Mouse (Mus musculus): ENCODE measurements around the gene Glipr2.

Gene Glipr2

DNA sequence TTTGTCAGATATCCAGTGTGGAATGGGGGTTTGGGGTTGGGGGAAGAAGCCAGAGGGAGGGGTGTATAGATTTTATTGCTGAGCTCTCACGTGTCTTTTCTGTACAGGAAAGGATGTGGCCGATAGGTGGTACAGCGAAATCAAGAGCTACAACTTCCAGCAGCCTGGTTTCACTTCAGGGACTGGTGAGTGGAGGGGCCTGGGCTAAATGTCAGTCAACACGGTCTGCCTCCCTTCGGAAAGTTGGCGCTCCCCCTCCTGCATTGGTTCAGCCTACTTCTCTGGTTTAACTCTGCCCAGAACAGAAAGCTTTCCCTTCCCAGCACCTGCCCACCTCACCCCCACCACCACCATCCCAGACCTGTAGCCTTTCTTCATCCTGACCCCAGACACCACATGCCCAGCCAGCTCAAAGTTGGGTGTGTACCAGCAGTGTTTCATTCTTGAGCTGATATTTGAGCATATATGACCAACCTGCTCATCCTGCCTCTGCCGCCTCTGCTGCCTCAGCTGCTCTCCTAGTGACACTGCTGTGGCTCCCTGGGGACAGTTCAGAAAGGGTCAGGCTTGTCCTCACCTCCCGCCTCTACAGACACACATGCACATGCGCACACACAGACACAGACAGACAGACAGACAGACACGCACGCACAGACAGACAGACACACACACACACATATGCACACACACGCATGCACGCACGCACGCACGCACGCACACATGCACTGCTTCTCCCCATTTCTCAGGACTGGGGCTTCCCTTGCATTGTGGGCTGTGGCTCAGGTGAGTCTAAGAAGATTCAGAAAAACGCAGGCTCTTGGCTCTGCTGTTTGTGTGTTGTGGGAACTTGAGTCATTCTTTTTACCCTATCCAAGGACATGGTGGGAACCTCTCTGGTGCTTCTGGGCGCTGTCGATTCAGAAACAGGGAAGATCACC is 13.5 kb downstream of the Glipr2 start:
- no peak for DNase-seq (ENCODE audit: low read depth)

DNA sequence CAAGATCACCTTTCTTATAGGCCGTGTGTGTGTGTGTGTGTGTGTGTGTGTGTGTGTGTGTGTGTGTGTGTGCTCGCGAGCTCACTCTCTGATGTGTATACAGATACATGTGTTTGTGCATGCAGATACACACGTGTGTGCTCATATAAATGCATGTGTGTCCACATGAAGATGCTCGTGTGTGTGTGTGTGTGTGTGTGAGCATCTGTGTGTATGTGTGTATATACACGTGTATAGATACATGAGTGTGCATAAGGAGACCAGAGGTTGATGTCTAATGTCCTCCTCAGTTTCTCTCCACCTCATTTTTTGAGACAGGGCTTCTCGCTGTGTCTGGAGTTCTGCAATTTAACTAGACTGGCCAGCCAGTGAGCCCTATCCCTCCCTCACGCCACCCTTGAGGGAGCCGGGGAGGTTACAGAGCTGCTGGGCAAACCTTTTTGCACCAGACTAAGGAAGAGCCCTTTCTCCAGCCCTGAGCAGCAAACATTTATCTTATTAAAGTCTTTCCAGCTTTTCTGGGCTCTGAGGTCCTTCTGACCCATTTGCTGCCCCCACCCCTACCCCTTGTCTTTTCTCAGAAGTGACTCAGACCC is 14.4 kb downstream of the Glipr2 start:
- DNase-seq (ENCODE audit: low read depth), result no peak

DNA sequence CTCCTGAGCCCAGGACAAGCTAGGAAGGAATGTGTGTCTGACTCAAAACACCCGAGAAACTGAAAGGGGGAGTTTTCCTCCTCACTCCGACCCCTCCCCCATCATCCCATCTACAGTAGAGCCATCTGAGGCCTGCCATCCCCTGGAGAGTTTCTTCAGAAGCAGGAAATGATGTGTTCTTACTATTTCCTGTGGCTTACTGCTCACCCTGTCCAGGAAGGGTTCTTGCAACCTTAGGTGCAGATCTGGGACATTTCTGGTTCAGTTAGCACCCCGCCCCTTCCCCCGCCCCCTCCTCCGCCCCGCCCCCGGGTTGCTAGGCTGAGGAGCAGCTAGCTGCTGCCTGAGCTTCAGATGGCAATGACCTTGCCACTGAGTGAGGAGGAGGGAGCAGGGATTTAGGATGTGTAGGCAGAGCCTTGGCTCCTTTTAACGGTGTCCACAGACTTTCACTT is 15.0 kb downstream of the Glipr2 start:
- peak; percentile 88 for DNase-seq (ENCODE audit: low read depth)

DNA sequence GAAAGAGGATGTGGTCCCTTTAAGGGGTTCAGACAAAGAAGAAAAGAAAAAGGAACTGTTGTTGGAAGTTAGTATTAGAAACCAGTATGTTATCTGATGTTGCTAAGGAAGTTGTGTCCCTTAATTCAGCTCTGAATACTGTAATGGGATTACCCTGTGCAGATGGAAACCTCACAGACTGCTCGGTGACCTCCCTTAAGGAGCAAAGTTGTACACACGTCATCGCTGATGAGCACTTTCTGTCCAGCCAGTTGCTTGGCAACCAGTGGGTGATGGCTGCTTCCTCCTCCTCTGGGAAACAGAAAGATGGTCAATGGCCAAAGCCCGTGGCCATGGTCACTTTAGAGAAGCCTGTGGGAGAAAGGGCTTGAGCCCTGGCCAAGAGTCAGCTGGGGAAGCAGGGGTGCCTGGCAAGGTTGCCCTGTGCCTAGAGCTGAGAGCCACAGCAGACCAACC is 16.4 kb downstream of the Glipr2 start:
- DNase-seq (ENCODE audit: low read depth), result no peak

DNA sequence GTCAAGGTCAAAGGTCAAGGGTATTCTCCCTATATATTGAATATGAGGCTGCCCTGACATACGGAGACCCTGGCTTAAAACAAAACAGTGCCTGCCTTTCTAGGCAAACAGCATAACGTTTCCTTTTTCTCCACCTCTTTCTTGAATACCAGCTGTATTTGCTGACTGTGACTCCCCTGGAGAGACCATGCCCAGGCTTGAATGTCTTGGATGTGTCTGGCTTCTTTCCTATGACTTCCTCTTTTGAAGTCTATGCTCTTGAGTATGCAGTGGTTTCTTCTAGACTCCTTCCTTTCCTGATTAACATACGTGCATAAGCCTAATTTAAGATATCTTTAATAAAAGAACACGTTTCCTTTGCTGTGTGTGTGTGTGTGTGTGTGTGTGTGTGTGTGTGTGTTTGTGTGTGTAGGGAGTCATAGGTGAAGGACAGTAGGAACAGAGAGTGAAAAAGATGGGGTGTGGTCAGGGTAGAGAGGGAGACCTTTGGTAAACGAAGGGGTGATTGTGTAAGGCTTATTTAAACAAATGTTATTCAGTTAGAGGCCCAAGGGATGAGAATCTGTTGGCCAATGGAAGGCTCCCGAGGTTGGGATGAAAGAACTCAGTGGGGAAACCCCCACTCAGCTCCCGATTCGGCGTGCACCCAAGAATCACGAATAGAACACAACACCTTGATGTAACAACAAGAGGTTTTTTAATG is 17.9 kb downstream of the Glipr2 start:
- no peak for DNase-seq (ENCODE audit: low read depth)

DNA sequence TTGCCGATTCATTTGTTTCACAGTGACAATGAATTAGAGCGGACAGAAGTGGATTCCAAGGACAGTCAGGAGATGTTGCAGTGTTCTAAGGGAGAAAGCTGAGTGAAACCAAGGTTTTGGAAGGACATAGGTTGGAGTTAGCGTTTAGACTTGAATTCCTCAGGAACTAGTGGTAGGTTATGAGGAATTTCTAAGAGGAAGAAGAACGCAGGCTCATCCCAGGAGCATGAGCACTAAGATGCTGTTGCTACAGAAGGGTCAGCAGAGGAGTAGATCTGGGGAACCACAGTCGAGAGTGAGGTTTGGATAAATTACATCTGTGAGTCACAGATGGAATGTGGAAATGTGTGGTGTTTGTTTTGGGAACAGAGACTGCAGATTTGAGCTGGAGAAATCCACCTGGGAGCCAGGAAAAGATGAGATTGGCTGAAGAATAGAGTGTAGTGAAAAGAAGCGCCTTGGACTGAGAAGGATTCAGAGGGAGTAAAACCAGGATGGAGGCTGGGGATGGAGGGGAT is 19.1 kb downstream of the Glipr2 start:
- DNase-seq (ENCODE audit: low read depth), result no peak

DNA sequence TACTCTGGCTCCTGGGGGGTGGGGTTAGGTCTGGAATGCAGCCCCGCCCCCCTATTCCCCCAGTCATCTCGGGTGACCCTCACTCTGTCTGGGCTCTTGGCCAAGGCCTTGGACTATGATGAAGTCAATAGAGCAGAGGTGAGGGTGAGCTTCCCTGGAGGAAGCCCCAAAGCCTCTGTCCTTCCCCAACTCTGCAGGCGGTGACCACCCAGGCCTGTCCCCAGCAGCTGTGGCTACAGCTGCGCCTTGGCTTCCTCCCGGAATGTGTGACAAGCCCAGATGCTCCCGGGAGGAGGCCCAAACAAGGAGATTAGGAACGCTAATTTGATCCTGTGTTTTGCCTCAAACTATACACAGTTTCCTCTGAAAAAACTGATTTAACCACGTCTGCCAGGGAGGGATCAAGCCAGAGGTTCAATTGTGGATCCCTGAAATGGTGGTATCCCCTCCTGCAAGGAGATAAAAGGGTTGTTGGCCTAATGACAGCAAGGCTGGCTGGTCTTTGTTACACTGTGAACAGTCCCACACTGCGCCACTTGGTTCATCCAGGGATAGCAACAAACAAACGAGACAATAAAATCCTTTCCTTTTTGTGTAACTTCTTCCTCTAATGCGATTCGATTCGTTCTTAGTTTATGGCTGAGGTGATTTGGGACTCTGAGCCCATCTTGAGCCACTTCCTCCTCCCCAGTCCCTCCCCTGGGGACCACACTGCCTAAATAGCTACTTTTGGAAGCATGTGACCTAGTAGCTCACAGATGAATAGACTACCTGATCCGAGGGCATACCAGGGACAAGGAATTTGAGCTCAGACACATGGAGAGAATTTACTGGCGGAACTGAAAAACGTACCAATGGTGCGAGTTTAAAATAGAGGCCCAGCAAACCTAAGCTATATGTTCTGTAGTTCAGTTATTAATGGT is 21.6 kb downstream of the Glipr2 start:
- DNase-seq (ENCODE audit: low read depth), result no peak

DNA sequence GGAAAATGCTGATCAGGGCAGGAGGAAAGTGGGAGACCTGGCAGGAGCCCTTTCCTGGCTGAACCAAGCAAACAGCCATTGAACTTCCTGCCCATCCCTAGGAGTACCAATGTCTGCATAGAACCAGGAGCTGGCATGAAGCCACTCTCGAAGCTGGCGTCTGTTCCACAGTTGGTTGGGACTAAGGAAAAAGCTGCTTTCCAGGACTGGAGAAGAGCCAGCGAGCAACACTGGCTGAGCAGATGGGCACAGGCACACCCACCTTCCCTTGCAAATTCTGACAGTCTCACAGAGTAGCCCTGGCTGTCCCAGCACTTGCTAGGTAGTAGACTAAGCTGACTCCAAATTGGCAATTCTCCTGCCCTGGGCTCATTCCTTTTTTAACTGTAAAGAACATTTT is 22.5 kb downstream of the Glipr2 start:
- DNase-seq (ENCODE audit: low read depth), result no peak

DNA sequence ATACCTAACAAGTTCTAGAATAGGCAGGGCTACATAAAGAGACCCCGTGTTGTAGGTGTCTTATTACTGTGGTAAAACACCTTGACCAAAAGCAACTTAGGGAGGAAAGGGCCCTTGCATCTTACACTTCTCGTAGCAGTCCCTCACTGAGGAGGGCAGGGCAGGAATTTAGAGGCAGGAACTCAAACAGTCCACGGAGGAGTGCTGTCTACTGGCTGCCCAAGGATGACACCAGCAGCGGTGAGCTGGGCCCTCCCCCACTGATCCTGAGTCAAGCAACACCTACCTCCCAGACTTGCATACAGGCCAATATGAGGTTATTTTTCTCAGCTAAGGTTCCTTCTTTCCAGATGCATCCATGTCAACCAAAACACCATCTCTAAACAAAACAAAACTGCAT is 23.0 kb downstream of the Glipr2 start:
- DNase-seq (ENCODE audit: low read depth), result no peak

DNA sequence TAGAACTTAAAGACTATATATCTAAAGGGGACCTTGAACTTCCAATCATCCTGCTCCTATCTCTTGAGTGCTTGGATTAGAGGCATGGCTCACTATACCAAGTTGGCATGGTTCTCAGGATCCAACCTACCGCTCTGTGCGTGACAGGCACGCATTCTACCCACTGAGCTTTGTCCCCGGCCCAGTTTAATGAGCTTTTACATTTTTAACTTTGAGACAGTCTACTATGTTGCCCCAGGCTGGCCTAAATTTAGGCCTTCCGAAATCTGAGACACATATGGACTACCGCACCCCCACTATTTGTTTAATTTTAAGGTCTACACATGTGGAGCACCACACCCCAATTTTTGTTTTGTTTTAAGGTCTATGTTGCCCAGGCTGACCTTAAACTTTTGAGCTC is 23.6 kb downstream of the Glipr2 start:
- DNase-seq (ENCODE audit: low read depth), result no peak

DNA sequence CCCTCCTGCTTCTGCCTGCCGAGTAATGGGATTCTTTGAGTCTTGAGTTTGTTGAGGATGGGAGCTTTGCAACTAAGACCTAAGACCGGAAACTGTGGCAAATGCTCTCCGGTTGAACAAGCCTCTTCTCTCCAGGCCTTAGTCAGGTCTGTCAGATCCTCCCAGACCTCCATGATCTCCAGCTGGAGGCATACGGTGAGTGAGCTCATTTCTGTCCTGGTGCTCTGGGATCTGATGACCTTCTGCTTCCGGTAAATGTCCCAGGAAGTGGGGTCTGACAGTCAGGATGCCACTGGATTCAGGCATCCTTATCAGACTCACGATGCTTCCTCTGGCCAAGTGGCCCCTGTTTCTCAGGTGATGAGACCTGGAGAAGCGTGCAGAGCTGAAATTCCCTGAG is 24.1 kb downstream of the Glipr2 start:
- DNase-seq (ENCODE audit: low read depth), result no peak

DNA sequence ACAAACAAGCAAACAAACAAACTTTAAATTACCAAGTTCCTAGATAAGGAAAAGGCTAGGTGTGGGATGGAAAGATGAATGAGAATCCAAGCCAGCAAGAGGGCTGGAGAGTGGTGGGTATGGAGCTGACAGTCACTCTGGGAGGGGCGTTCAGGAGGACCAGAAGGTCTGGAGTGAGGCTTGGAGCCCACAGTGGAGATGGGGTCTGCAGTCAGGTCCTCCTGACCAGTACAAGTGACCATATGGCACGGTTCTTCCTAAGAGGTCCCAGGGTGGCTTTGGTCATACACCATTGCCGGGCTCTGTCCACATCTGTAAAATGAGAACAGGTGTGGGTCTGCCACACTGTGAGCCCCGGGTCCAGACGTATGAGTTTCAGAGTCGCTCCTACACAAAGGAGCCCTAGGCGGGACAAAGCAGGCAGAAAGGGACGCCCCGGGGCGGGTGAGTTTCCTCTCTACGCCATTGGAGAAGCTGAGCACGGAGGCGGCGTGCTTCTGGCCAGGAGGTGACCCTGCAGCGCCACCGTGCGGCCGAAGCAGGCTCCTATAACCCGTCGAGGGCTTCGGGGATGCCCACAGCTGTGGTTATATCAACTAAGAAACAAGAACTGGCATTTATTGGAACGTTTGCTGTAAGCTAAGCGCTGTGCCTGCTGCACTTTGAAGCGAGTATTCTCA is 25.0 kb downstream of the Glipr2 start:
- peak; percentile 63 for DNase-seq (ENCODE audit: low read depth)

DNA sequence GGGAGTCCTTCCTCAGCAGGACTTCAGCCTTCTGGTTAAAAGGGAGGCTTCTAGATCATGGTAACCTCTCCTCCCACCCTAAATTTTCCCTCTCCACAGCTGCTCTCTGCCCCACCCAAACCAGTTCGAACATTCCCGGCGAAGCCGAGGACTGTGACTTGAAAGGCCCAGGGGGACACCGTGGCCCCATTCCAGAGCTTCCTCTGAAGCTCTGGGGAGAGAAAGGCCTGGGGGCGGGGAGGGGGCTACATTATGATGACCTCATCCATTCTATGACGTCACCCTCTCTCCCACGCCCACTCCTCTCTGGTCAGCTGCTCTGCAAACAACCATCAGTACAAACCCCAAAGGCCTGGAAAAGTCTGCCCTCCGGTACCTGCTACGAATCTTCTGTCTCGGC is 26.0 kb downstream of the Glipr2 start, which contains the start of gene Ccin:
Gene Ccin (plus strand): TSS at position 303 of the 400 bp plus-strand sequence.
- no peak for DNase-seq (ENCODE audit: low read depth)

DNA sequence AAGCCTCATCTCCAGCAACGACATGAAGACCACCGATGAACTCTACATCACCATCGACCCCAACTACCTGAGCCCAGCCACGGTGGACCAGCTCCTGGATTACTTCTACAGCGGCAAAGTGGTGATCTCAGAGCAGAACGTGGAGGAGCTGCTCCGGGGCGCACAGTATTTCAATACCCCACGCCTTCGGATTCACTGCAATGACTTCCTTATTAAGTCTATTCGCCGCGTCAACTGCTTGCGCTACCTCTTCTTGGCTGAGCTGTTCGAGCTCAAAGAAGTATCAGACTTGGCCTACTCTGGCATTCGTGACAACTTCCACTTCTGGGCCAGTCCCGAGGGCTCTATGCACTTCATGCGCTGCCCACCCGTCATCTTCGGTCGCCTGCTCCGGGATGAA is 26.6 kb downstream of the Glipr2 start:
- no peak for DNase-seq (ENCODE audit: low read depth)

DNA sequence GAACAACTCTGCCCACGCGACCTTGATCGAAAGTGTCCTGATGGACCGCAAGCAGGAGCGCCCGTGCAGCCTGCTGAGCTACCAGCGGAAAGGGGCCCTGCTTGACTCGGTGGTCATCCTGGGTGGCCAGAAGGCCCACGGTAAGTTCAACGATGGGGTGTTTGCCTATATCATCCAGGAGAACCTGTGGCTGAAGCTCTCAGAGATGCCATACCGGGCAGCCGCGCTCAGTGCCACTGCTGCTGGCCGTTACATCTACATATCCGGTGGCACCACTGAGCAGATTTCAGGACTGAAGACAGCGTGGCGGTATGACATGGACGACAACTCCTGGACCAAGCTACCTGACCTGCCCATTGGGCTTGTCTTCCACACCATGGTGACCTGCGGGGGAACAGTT is 27.1 kb downstream of the Glipr2 start:
- DNase-seq (ENCODE audit: low read depth), result no peak

DNA sequence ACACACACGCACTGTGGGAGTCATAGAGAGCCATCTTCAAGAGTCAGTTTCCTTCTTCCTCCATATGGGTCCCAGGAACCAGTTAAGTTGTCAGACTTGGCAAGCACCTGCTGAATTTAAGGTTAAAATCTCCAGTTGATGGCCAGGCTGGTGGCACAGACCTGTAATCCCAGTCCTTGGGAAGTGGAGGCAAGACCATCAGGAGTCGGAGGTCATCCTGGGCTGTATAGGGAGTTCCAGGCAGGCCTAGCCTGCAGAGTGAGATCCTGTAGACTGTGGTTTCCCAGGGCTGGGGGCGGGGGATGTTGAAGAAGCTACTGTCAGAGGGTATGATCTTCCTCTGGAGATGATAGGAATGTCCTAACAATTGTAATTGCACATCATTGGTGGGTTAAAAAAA is 31.8 kb downstream of the Glipr2 start:
- no peak for DNase-seq (ENCODE audit: low read depth)

DNA sequence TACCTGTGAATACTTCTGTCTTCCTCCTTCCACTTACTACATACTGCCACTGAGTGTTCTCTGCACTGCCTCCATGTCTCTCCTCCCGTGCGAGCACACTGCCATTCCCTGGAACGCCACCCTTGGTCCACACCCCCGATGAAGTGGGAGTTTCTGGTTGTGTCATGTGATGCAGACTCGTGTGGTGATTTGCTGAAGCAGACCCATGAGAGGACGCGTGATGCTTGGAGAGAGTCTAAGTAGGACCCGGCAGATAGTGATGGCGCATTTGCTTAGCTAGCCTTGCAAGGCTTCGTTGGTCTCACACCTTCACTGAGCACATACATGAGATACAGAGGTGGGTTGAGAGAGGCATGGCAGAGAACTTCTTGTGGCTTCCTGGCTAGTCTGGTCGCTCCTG is 35.9 kb downstream of the Glipr2 start:
- no peak for DNase-seq (ENCODE audit: low read depth)

DNA sequence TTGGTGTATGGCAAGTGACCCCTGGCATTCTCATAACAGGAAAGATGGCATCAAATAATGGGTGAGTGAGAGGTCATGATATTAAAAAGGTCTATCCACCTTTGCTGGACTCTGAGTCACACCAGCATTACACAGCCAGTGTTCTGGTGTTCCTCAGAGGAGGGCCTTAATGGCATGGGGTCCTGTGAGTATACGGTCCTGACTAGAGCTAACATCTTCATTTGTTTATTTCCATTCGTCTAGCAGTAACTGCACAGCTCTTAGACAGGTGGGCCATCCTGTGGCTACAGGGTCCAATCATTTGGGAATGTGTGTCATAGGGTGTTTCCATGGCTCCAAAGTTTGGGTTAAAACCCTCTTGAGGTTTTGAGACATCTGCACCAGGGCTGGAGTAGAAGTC is 37.1 kb downstream of the Glipr2 start:
- no peak for DNase-seq (ENCODE audit: low read depth)

DNA sequence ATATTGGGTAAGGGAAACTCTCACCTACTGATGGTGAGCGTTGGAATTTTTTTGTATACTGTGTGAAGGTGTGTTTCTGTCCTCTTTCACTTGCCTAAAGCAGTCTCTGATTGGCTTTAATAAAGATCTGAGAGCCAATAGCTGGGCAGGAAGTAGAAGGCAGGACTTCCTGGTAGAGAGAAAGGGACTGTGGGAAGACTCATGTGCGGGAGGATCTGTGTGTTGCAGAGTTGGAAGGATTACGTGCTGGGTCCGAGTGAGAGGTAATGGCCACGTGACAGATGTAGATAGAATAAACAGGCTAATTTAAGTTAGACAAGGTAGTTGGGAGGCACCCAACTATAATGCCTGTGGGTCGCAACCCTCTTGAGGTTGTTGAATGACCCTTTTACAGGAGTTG is 46.4 kb downstream of the Glipr2 start:
- DNase-seq (ENCODE audit: low read depth), result no peak

DNA sequence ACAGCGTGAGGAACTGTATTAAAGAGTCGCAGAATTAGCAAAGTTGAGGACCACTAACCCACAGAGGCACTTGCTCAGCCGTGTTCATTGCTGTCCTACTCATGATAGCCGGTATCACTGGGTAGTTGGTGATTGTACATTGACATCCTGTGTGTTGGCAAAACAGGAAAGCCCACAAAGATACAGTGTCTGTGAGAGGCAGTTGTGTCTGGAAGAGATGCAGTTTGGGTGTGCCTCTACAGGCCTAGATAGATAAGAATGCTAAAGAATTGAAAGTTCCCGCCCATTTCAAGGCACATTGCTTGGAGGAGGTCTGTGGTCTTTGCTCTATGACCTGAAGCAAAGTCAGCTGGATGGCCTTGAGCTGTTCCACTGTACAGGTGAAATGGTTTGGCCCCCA is 46.9 kb downstream of the Glipr2 start, which contains the start of gene Clta:
Gene Clta (plus strand): TSS at position 327 of the 400 bp plus-strand sequence.
- no peak for DNase-seq (ENCODE audit: low read depth)

Data from fibroblast of lung, adult 2 months (primary cell).